ENCODE assay signal across 15 mouse cellular contexts in genomic region chr5:151059352-151059751, GRCm38 (mm10).
DNase-seq lines count a peak whose midpoint lies in the region; ATAC-seq and TF ChIP-seq lines count a peak whose summit lies in the region.
"Had no signal": no experiment of that assay in that cellular context is flagged by ENCODE, and none has a peak within 500 bp of the region (broad histone marks: within the 10 kb centered on the region; RNA-seq: fewer than 3 reads in every experiment).

No protein-coding gene starts in this region.

- 0 out of 2 replicates have a peak overlapping the region, but pooled peaks have one; percentile 11 for H3K27ac ChIP-seq in heart, postnatal 0 days (ENCODE audit: low read depth)
- H3K27ac ChIP-seq in heart, embryonic 10.5 days: no peak overlapping the region
- H3K27ac ChIP-seq in liver, embryonic 16.5 days (ENCODE audit: low read length): no peak overlapping the region
- H3K27ac ChIP-seq in liver, embryonic 12.5 days: no peak overlapping the region
- peak overlapping the region; percentile 50 for H3K27ac ChIP-seq in kidney, adult 2 months (ENCODE audit: insufficient read depth, low read depth, low read length)
- peak overlapping the region; percentile 7; the same call in 1 of the 2 replicates for H3K27ac ChIP-seq in limb, embryonic 10.5 days
- H3K27ac ChIP-seq: forebrain, embryonic 12.5 days had no signal

- TF ChIP-seq EP300 in heart, postnatal 0 days (IDR thresholded peaks at IDR 0.05; ENCODE audit: low read depth): no peak

- H3K9me3 ChIP-seq in heart, postnatal 0 days (replicated peaks; ENCODE audit: control insufficient read depth, low read length): 0 out of 2 replicates have a peak, but pooled peaks cover 8% of the 10 kb centered on the region
- H3K9me3 ChIP-seq in heart, embryonic 10.5 days: no peaks in the 10 kb centered on the region
- H3K9me3 ChIP-seq in liver, embryonic 16.5 days (replicated peaks; ENCODE audit: control insufficient read depth, low read length): peaks cover 4% of the 10 kb centered on the region; the same call in 1 of the 2 replicates
- peaks cover 11% of the 10 kb centered on the region for H3K9me3 ChIP-seq in liver, embryonic 12.5 days (replicated peaks)
- no peaks in the 10 kb centered on the region for H3K9me3 ChIP-seq in limb, embryonic 10.5 days (replicated peaks)
- H3K9me3 ChIP-seq: forebrain, embryonic 12.5 days had no signal

- H3K4me2 ChIP-seq in heart, postnatal 0 days (ENCODE audit: low read depth, low read length): no peak overlapping the region
- H3K4me2 ChIP-seq in liver, embryonic 16.5 days (ENCODE audit: low read depth, low read length): no peak overlapping the region
- H3K4me2 ChIP-seq in liver, embryonic 12.5 days: no peak overlapping the region
- H3K4me2 ChIP-seq: forebrain, embryonic 12.5 days had no signal

- H3K4me1 ChIP-seq in heart, postnatal 0 days (ENCODE audit: control insufficient read depth, insufficient read depth): 0 out of 2 replicates have a peak, but pooled peaks cover 10% of the 10 kb centered on the region
- peaks cover 34% of the 10 kb centered on the region for H3K4me1 ChIP-seq in heart, embryonic 10.5 days
- H3K4me1 ChIP-seq in liver, embryonic 16.5 days (ENCODE audit: control insufficient read depth, low read depth, low read length): no peaks in the 10 kb centered on the region
- H3K4me1 ChIP-seq in liver, embryonic 12.5 days: peaks cover 7% of the 10 kb centered on the region; the same call in 1 of the 2 replicates
- H3K4me1 ChIP-seq in kidney, adult 2 months (ENCODE audit: control insufficient read depth, insufficient read depth, low read length): peaks cover 9% of the 10 kb centered on the region
- H3K4me1 ChIP-seq in limb, embryonic 10.5 days: peaks cover 54% of the 10 kb centered on the region

- no peak for DNase-seq in heart, postnatal 0 days (ENCODE audit: low spot score)
- no peak for DNase-seq in heart, embryonic 10.5 days (ENCODE audit: low spot score)
- DNase-seq in kidney, adult 2 months: peak; percentile 94
- no peak for DNase-seq in limb, embryonic 10.5 days (ENCODE audit: low spot score)
- no peak for DNase-seq in layer of hippocampus, postnatal 10 days (ENCODE audit: low spot score in 2 of 2)
- DNase-seq in adrenal gland, postnatal 4 days (ENCODE audit: low spot score in 2 of 2): no peak
- DNase-seq: adrenal gland, adult 8-10 months; cerebellum, adult 11 months; cerebellum, postnatal 14 days; gastrocnemius, postnatal 25 days; heart, postnatal 36 days; midbrain, embryonic 14.5 days had no signal

- no peak overlapping the region for H3K9ac ChIP-seq in heart, postnatal 0 days (replicated peaks; ENCODE audit: low read depth, low read length)
- no peak overlapping the region for H3K9ac ChIP-seq in liver, embryonic 16.5 days (ENCODE audit: low read depth, low read length)
- no peak overlapping the region for H3K9ac ChIP-seq in liver, embryonic 12.5 days
- H3K9ac ChIP-seq: forebrain, embryonic 12.5 days had no signal

- WGBS in heart, postnatal 0 days: 87% methylated on average over 10 of the region's 10 CpGs
- 91% methylated on average over 10 of the region's 10 CpGs for WGBS in heart, embryonic 10.5 days
- WGBS in liver, embryonic 16.5 days (ENCODE audit: insufficient replicate concordance): 63% methylated on average over 10 of the region's 10 CpGs
- WGBS in liver, embryonic 12.5 days (ENCODE audit: insufficient replicate concordance): 76% methylated on average over 10 of the region's 10 CpGs
- 52% methylated on average over 10 of the region's 10 CpGs for WGBS in kidney, adult 2 months
- WGBS in limb, embryonic 10.5 days: 92% methylated on average over 10 of the region's 10 CpGs

- no peak for ATAC-seq in heart, postnatal 0 days (ENCODE audit: insufficient read depth, low read depth)
- peak; percentile 50; the same call in 1 of the 2 replicates for ATAC-seq in liver, embryonic 16.5 days (ENCODE audit: low read depth)
- ATAC-seq in liver, embryonic 12.5 days: no peak

- TF ChIP-seq POLR2A in kidney, adult 2 months (IDR thresholded peaks at IDR 0.05; ENCODE audit: low read depth, low read length): no peak

- peaks cover 30% of the 10 kb centered on the region for H3K36me3 ChIP-seq in heart, postnatal 0 days (replicated peaks; ENCODE audit: control insufficient read depth, insufficient read depth, low read length)
- peaks cover 22% of the 10 kb centered on the region for H3K36me3 ChIP-seq in heart, embryonic 10.5 days
- peaks cover 16% of the 10 kb centered on the region for H3K36me3 ChIP-seq in liver, embryonic 16.5 days (ENCODE audit: control insufficient read depth, insufficient read depth)
- H3K36me3 ChIP-seq in liver, embryonic 12.5 days: peaks cover 19% of the 10 kb centered on the region
- H3K36me3 ChIP-seq in kidney, adult 2 months (ENCODE audit: control insufficient read depth, insufficient read depth, low read length): 0 out of 2 replicates have a peak, but pooled peaks cover 1% of the 10 kb centered on the region
- H3K36me3 ChIP-seq in limb, embryonic 10.5 days: peaks cover 17% of the 10 kb centered on the region
- H3K36me3 ChIP-seq: forebrain, embryonic 12.5 days had no signal

- no peaks in the 10 kb centered on the region for H3K27me3 ChIP-seq in heart, postnatal 0 days (ENCODE audit: control insufficient read depth, insufficient read depth, low read length)
- H3K27me3 ChIP-seq in heart, embryonic 10.5 days (ENCODE audit: insufficient read depth, poor library complexity, severe bottlenecking): no peaks in the 10 kb centered on the region
- no peaks in the 10 kb centered on the region for H3K27me3 ChIP-seq in liver, embryonic 16.5 days (ENCODE audit: control insufficient read depth, insufficient read depth, low read depth, low read length)
- H3K27me3 ChIP-seq in liver, embryonic 12.5 days (replicated peaks): no peaks in the 10 kb centered on the region
- no peaks in the 10 kb centered on the region for H3K27me3 ChIP-seq in kidney, adult 2 months (replicated peaks; ENCODE audit: control insufficient read depth, insufficient read depth, low read length)
- H3K27me3 ChIP-seq in limb, embryonic 10.5 days (ENCODE audit: low read depth, poor library complexity, severe bottlenecking): no peaks in the 10 kb centered on the region
- H3K27me3 ChIP-seq: forebrain, embryonic 12.5 days had no signal

- TF ChIP-seq CTCF in heart, postnatal 0 days (IDR thresholded peaks at IDR 0.05; ENCODE audit: low read depth): no peak
- TF ChIP-seq CTCF in kidney, adult 2 months (conservative IDR thresholded peaks at IDR 0.05; ENCODE audit: insufficient read depth, insufficient read length, low read depth, low read length): no peak

- H3K4me3 ChIP-seq in heart, postnatal 0 days (ENCODE audit: low read depth, low read length): no peak overlapping the region
- H3K4me3 ChIP-seq in heart, embryonic 10.5 days: no peak overlapping the region
- H3K4me3 ChIP-seq in liver, embryonic 16.5 days (ENCODE audit: low read depth, low read length): no peak overlapping the region
- H3K4me3 ChIP-seq in liver, embryonic 12.5 days: no peak overlapping the region
- no peak overlapping the region for H3K4me3 ChIP-seq in kidney, adult 2 months (ENCODE audit: insufficient read depth, low read depth, low read length)
- H3K4me3 ChIP-seq in limb, embryonic 10.5 days: no peak overlapping the region
- H3K4me3 ChIP-seq: forebrain, embryonic 12.5 days had no signal

Comparison
In these comparisons a context has a peak if more than half of its experiments do, and no peak if none do; other contexts are left out.
1. H3K27ac ChIP-seq: peak in heart, postnatal 0 days (single experiment), kidney, adult 2 months (single experiment) and limb, embryonic 10.5 days (single experiment); none in heart, embryonic 10.5 days (single experiment), liver, embryonic 16.5 days (single experiment) and liver, embryonic 12.5 days (single experiment).